ENCODE assay signal across 18 mouse cellular contexts in genomic region chr6:53363535-53363934, GRCm38 (mm10).
DNase-seq lines count a peak whose midpoint lies in the region; ATAC-seq and TF ChIP-seq lines count a peak whose summit lies in the region.
"Had no signal": no experiment of that assay in that cellular context is flagged by ENCODE, and none has a peak within 500 bp of the region (broad histone marks: within the 10 kb centered on the region; RNA-seq: fewer than 3 reads in every experiment).

No protein-coding gene starts in this region.

- no peaks in the 10 kb centered on the region for H3K36me3 ChIP-seq in hindbrain, embryonic 10.5 days
- no peaks in the 10 kb centered on the region for H3K36me3 ChIP-seq in hindbrain, embryonic 13.5 days
- H3K36me3 ChIP-seq in lung, postnatal 0 days (ENCODE audit: insufficient read depth, low read length): no peaks in the 10 kb centered on the region
- H3K36me3 ChIP-seq in stomach, embryonic 16.5 days (ENCODE audit: control insufficient read depth, insufficient read depth, low read length): no peaks in the 10 kb centered on the region
- H3K36me3 ChIP-seq: embryonic facial prominence, embryonic 15.5 days; G1E; intestine, embryonic 15.5 days; midbrain, embryonic 13.5 days had no signal

- H3K27me3 ChIP-seq in hindbrain, embryonic 10.5 days (ENCODE audit: insufficient read depth, poor library complexity, severe bottlenecking): no peaks in the 10 kb centered on the region
- no peaks in the 10 kb centered on the region for H3K27me3 ChIP-seq in hindbrain, embryonic 13.5 days
- no peaks in the 10 kb centered on the region for H3K27me3 ChIP-seq in lung, postnatal 0 days (replicated peaks; ENCODE audit: insufficient read depth, low read length)
- no peaks in the 10 kb centered on the region for H3K27me3 ChIP-seq in stomach, embryonic 16.5 days (ENCODE audit: control insufficient read depth, insufficient read depth, low read length)
- H3K27me3 ChIP-seq: embryonic facial prominence, embryonic 15.5 days; intestine, embryonic 15.5 days; midbrain, embryonic 13.5 days had no signal

- no peak for ATAC-seq in hindbrain, embryonic 13.5 days (ENCODE audit: low FRiP score)
- ATAC-seq in lung, postnatal 0 days: no peak
- ATAC-seq in stomach, embryonic 16.5 days (ENCODE audit: insufficient read depth, low FRiP score): no peak
- ATAC-seq: CD4-positive, CD25-positive, alpha-beta regulatory T cell, adult 4 months; intestine, embryonic 15.5 days; midbrain, embryonic 13.5 days had no signal

- H3K9ac ChIP-seq in hindbrain, embryonic 13.5 days: no peak overlapping the region
- no peak overlapping the region for H3K9ac ChIP-seq in lung, postnatal 0 days (replicated peaks; ENCODE audit: low read depth)
- no peak overlapping the region for H3K9ac ChIP-seq in stomach, embryonic 16.5 days (ENCODE audit: low read length)
- H3K9ac ChIP-seq: embryonic facial prominence, embryonic 15.5 days; hindbrain, embryonic 14.5 days; intestine, embryonic 15.5 days; liver, embryonic 14.5 days; midbrain, embryonic 13.5 days had no signal

- H3K27ac ChIP-seq in hindbrain, embryonic 10.5 days: peak overlapping the region; percentile 29; the same call in 1 of the 2 replicates
- no peak overlapping the region for H3K27ac ChIP-seq in hindbrain, embryonic 13.5 days
- no peak overlapping the region for H3K27ac ChIP-seq in lung, postnatal 0 days (ENCODE audit: low read length)
- H3K27ac ChIP-seq in stomach, embryonic 16.5 days (ENCODE audit: low read length): peak overlapping the region; percentile 55
- H3K27ac ChIP-seq: embryonic facial prominence, embryonic 15.5 days; hindbrain, embryonic 14.5 days; intestine, embryonic 15.5 days; liver, embryonic 14.5 days; midbrain, embryonic 13.5 days had no signal

- TF ChIP-seq CTCF in lung, postnatal 0 days (IDR thresholded peaks at IDR 0.05): no peak

- H3K4me3 ChIP-seq in hindbrain, embryonic 10.5 days: no peak overlapping the region
- no peak overlapping the region for H3K4me3 ChIP-seq in hindbrain, embryonic 13.5 days
- no peak overlapping the region for H3K4me3 ChIP-seq in lung, postnatal 0 days (ENCODE audit: low read depth, low read length)
- H3K4me3 ChIP-seq in stomach, embryonic 16.5 days (replicated peaks; ENCODE audit: low read length): no peak overlapping the region
- H3K4me3 ChIP-seq: embryonic facial prominence, embryonic 15.5 days; intestine, embryonic 15.5 days; midbrain, embryonic 13.5 days had no signal

- H3K9me3 ChIP-seq in hindbrain, embryonic 10.5 days: no peaks in the 10 kb centered on the region
- H3K9me3 ChIP-seq in hindbrain, embryonic 13.5 days: no peaks in the 10 kb centered on the region
- H3K9me3 ChIP-seq in lung, postnatal 0 days (ENCODE audit: low read length): no peaks in the 10 kb centered on the region
- H3K9me3 ChIP-seq in stomach, embryonic 16.5 days (replicated peaks; ENCODE audit: control insufficient read depth, low read length): no peaks in the 10 kb centered on the region
- H3K9me3 ChIP-seq: embryonic facial prominence, embryonic 15.5 days; intestine, embryonic 15.5 days; midbrain, embryonic 13.5 days had no signal

- H3K4me2 ChIP-seq in hindbrain, embryonic 13.5 days: no peak overlapping the region
- no peak overlapping the region for H3K4me2 ChIP-seq in lung, postnatal 0 days (replicated peaks; ENCODE audit: low read depth, low read length)
- no peak overlapping the region for H3K4me2 ChIP-seq in stomach, embryonic 16.5 days (ENCODE audit: low read depth, low read length)
- H3K4me2 ChIP-seq: embryonic facial prominence, embryonic 15.5 days; hindbrain, embryonic 14.5 days; intestine, embryonic 15.5 days; midbrain, embryonic 13.5 days had no signal

- peak; percentile 14 for DNase-seq in embryo, embryonic 10 days (ENCODE audit: low spot score)
- DNase-seq in embryo, embryonic 10.5 days (ENCODE audit: low spot score): no peak
- DNase-seq in hindbrain, embryonic 10.5 days (ENCODE audit: low spot score): no peak
- DNase-seq in lung, postnatal 0 days (ENCODE audit: low spot score): peak; percentile 5
- DNase-seq in lung, postnatal 25 days (ENCODE audit: low spot score): no peak
- no peak for DNase-seq in right cerebral cortex, adult 2 months (ENCODE audit: low spot score in 2 of 2)
- DNase-seq: cerebellum, postnatal 10 days; right cerebral cortex, postnatal 25 days; thymus, postnatal 4 days had no signal

- H3K4me1 ChIP-seq in hindbrain, embryonic 10.5 days (replicated peaks): peaks cover 32% of the 10 kb centered on the region
- H3K4me1 ChIP-seq in hindbrain, embryonic 13.5 days (replicated peaks): no peaks in the 10 kb centered on the region; the same call in 1 of the 2 replicates
- peaks cover 3% of the 10 kb centered on the region; the same call in 1 of the 2 replicates for H3K4me1 ChIP-seq in lung, postnatal 0 days (ENCODE audit: insufficient read depth, low read depth, low read length)
- peaks cover 5% of the 10 kb centered on the region; the same call in 1 of the 2 replicates for H3K4me1 ChIP-seq in stomach, embryonic 16.5 days (ENCODE audit: control insufficient read depth, insufficient read depth, low read length)
- H3K4me1 ChIP-seq: midbrain, embryonic 13.5 days had no signal

- TF ChIP-seq EP300 in lung, postnatal 0 days (IDR thresholded peaks at IDR 0.05): no peak

- 60% methylated on average over 5 of the region's 5 CpGs for WGBS in hindbrain, embryonic 10.5 days
- 67% methylated on average over 5 of the region's 5 CpGs for whole genome bisulfite sequencing in hindbrain, embryonic 13.5 days
- 43% methylated on average over 5 of the region's 5 CpGs for WGBS in lung, postnatal 0 days
- 50% methylated on average over 5 of the region's 5 CpGs for WGBS in stomach, embryonic 16.5 days

Comparison
In these comparisons a context has a peak if more than half of its experiments do, and no peak if none do; other contexts are left out.
1. DNase-seq: peak in embryo, embryonic 10 days (single experiment) and lung, postnatal 0 days (single experiment); none in embryo, embryonic 10.5 days (single experiment), hindbrain, embryonic 10.5 days (single experiment), lung, postnatal 25 days (single experiment) and right cerebral cortex, adult 2 months (0 of 2).
2. H3K27ac ChIP-seq: peak in hindbrain, embryonic 10.5 days (single experiment) and stomach, embryonic 16.5 days (single experiment); none in hindbrain, embryonic 13.5 days (single experiment) and lung, postnatal 0 days (single experiment).